Mouse (Mus musculus): Measurements from ENCODE around the gene Plcxd3. TPM values are rescaled to one million over a fixed set of nuclear protein-coding genes. Genes with fewer than 3 reads are reported as not detected.

Plcxd3 gene
- under 1 TPM; 0.27 to 0.33 TPM for total RNA-seq (2021)
- long read RNA-seq, experiment 1, result 0 reads
- long read RNA-seq, experiment 2, result 0 reads

GRCm38 (mm10) chr15:4375423-4376220 lies at the start of gene Plcxd3:
Gene Plcxd3, plus strand, starts transcription at chr15:4375491.
- peak; percentile 2 for DNase-seq (ENCODE audit: low spot score)

- DNase-seq (ENCODE audit: low spot score), result no peak
These were observed 43.4 kb upstream of the Plcxd3 start for GRCm38 (mm10) chr15:4331867-4332266.

GRCm38 (mm10) chr15:4341620-4342019 lies 33.7 kb upstream of the Plcxd3 start:
- no peak for DNase-seq (ENCODE audit: low spot score)

GRCm38 (mm10) chr15:4348816-4349553 lies 26.3 kb upstream of the Plcxd3 start:
- no peak for DNase-seq (ENCODE audit: low spot score)

GRCm38 (mm10) chr15:4356397-4356796 lies 18.9 kb upstream of the Plcxd3 start:
- no peak for DNase-seq (ENCODE audit: low spot score)

GRCm38 (mm10) chr15:4357706-4358105 lies 17.6 kb upstream of the Plcxd3 start:
- DNase-seq (ENCODE audit: low spot score), result no peak

GRCm38 (mm10) chr15:4367801-4368200 lies 7.5 kb upstream of the Plcxd3 start:
- DNase-seq (ENCODE audit: low spot score), result no peak

GRCm38 (mm10) chr15:4374453-4374990 lies 769 bp upstream of the Plcxd3 start:
- no peak for DNase-seq (ENCODE audit: low spot score)

GRCm38 (mm10) chr15:4375031-4375422 lies 264 bp upstream of the Plcxd3 start:
- no peak for DNase-seq (ENCODE audit: low spot score)

- no peak for DNase-seq (ENCODE audit: low spot score)
These were observed 935 bp downstream of the Plcxd3 start for GRCm38 (mm10) chr15:4376221-4376631.

- no peak for DNase-seq (ENCODE audit: low spot score)
These were observed 3.5 kb downstream of the Plcxd3 start for GRCm38 (mm10) chr15:4378766-4379165.

- DNase-seq (ENCODE audit: low spot score), result no peak
These were observed 12.5 kb downstream of the Plcxd3 start for GRCm38 (mm10) chr15:4387774-4388173.

GRCm38 (mm10) chr15:4400096-4400495 lies 24.8 kb downstream of the Plcxd3 start:
- no peak for DNase-seq (ENCODE audit: low spot score)

GRCm38 (mm10) chr15:4411333-4411732 lies 36.0 kb downstream of the Plcxd3 start:
- DNase-seq (ENCODE audit: low spot score), result no peak

- DNase-seq (ENCODE audit: low spot score), result no peak
These were observed 64.8 kb downstream of the Plcxd3 start for GRCm38 (mm10) chr15:4440081-4440480.

GRCm38 (mm10) chr15:4496182-4496581 lies 120.9 kb downstream of the Plcxd3 start:
- no peak for DNase-seq (ENCODE audit: low spot score)

- no peak for DNase-seq (ENCODE audit: low spot score)
These were observed 121.7 kb downstream of the Plcxd3 start for GRCm38 (mm10) chr15:4496984-4497383.

- no peak for DNase-seq (ENCODE audit: low spot score)
These were observed 122.7 kb downstream of the Plcxd3 start for GRCm38 (mm10) chr15:4498036-4498435.

GRCm38 (mm10) chr15:4503366-4503765 lies 128.1 kb downstream of the Plcxd3 start:
- DNase-seq (ENCODE audit: low spot score), result no peak

GRCm38 (mm10) chr15:4503826-4504225 lies 128.5 kb downstream of the Plcxd3 start:
- DNase-seq (ENCODE audit: low spot score), result no peak

GRCm38 (mm10) chr15:4514724-4515123 lies 139.4 kb downstream of the Plcxd3 start:
- no peak for DNase-seq (ENCODE audit: low spot score)

GRCm38 (mm10) chr15:4524598-4524997 lies 149.3 kb downstream of the Plcxd3 start:
- DNase-seq (ENCODE audit: low spot score), result no peak
